Mouse (Mus musculus) limb, embryonic 13.5 days (tissue): ENCODE measurements around the gene Gm4787. TPM values are rescaled to one million over a fixed set of nuclear protein-coding genes. Genes with fewer than 3 reads are reported as not detected.

Source experiments
- polyA plus RNA-seq: library from polyadenylated mRNA; unstranded; fragments of >200 nt; fragmentation: Nextera tagmentation; extraction: Ambion mirVana; gene quantifications from 2 replicates; pipeline ENCODE4 v1.2.1, GENCODE M21; 2015

Gene Gm4787
- polyA plus RNA-seq, 1 experiment from 2014 or later, result 0.22 TPM

Other genes with a start within 250 kb of the Gm4787 start
- 1.0 and 1.5 TPM in 2 replicates for gene Slc8a3, start 46.3 kb downstream of the Gm4787 start, polyA plus RNA-seq
- 0.56 and 0.59 TPM in 2 replicates for gene Adam4, start 42.5 kb upstream of the Gm4787 start, polyA plus RNA-seq
- 132 and 138 TPM in 2 replicates for gene Cox16, start 105.7 kb upstream of the Gm4787 start, polyA plus RNA-seq
- 28.0 and 31.4 TPM in 2 replicates for gene Gm20498, start 153.4 kb upstream of the Gm4787 start, polyA plus RNA-seq
- 35.8 and 41.5 TPM in 2 replicates for gene Synj2bp, start 153.4 kb upstream of the Gm4787 start, polyA plus RNA-seq
- 0.51 and 0.57 TPM in 2 replicates for gene Adam21, start 189.0 kb upstream of the Gm4787 start, polyA plus RNA-seq
- gene Med6, start 215.5 kb upstream of the Gm4787 start, polyA plus RNA-seq, result 85.8 and 87.6 TPM in 2 replicates